Mouse (Mus musculus) bone marrow, adult 2 months (tissue): ENCODE measurements around the gene Spata45. TPM values are rescaled to one million over a fixed set of nuclear protein-coding genes. Genes with fewer than 3 reads are reported as not detected.

Experiments used
- H3K27ac ChIP-seq: fragments of 200-500 bp; 2 replicates; pipeline ENCODE4 v1.5.1; 2012; ENCODE audit warnings: low read depth, mild to moderate bottlenecking, control low read depth, inconsistent platforms, low read length; ENCODE audit not compliant: control insufficient read depth, poor library complexity, insufficient read depth
- H3K4me1 ChIP-seq: fragments of 200-500 bp; 2 replicates; pipeline ENCODE4 v1.6.1; 2011; ENCODE audit warnings: low read length; ENCODE audit not compliant: control insufficient read depth, insufficient read depth
- H3K4me3 ChIP-seq: fragments of 200-500 bp; replicated peaks from 2 replicates; pipeline ENCODE3; 2011; ENCODE audit warnings: mild to moderate bottlenecking, low read depth, low read length, control low read depth; ENCODE audit not compliant: control insufficient read depth
- CTCF ChIP-seq: fragments of 200-500 bp; IDR thresholded peaks from 2 replicates; pipeline ENCODE4 v1.5.1; 2011; ENCODE audit warnings: low read length, control low read depth; ENCODE audit not compliant: control insufficient read depth, insufficient read depth
- POLR2A ChIP-seq: fragments of 200-500 bp; IDR thresholded peaks from 2 replicates; pipeline ENCODE4 v1.6.1; 2011; ENCODE audit warnings: low read depth, mild to moderate bottlenecking, control low read depth, low read length, borderline replicate concordance; ENCODE audit not compliant: control insufficient read depth
- WGBS: fragments of 180-500 bp; shearing (Covaris S2); methylation state at CpG from one replicate; pipeline ENCODE4 v1.1.7; 2018; 5-methylcytosine and 5-hydroxymethylcytosine counted together
- polyA plus RNA-seq: library from polyadenylated mRNA; stranded (reverse); fragments of >200 nt; gene quantifications from 2 replicates; pipeline ENCODE4 v1.2.4, GENCODE M21; 2011; ENCODE audit warnings: low replicate concordance; ENCODE audit not compliant: missing spikeins, insufficient read depth, insufficient read length

Spata45 gene
- polyA plus RNA-seq, 1 experiment = not detected

GRCm38 (mm10) chr1:191065188-191065587, 28.7 kb downstream of the Spata45 start:
- Histone ChIP-seq H3K4me3 (no peak overlapping the region), H3K27ac (no peak overlapping the region), H3K4me1 (peaks cover 1% of the 10 kb centered on the region; the same call in 1 of the 2 replicates)
- no peak for TF ChIP-seq POLR2A
- WGBS = 65% methylated on average over 4 of the region's 4 CpGs

- TF ChIP-seq CTCF (no peak), POLR2A (no peak)
- H3K27ac ChIP-seq = no peak overlapping the region
- H3K4me1 ChIP-seq = peaks cover 6% of the 10 kb centered on the region; the same call in 1 of the 2 replicates
- 86% methylated on average over 5 of the region's 5 CpGs for WGBS
- no peak overlapping the region for H3K4me3 ChIP-seq
Measured at GRCm38 (mm10) chr1:191068377-191068776, 31.9 kb downstream of the Spata45 start.

GRCm38 (mm10) chr1:191070259-191070658, 33.8 kb downstream of the Spata45 start:
- Histone ChIP-seq H3K4me1 (peaks cover 6% of the 10 kb centered on the region; the same call in 1 of the 2 replicates), H3K27ac (no peak overlapping the region), H3K4me3 (no peak overlapping the region)
- WGBS = 86% methylated on average over 4 of the region's 4 CpGs
- TF ChIP-seq CTCF (no peak), POLR2A (no peak)

GRCm38 (mm10) chr1:191071613-191072012, 35.2 kb downstream of the Spata45 start:
- Histone ChIP-seq H3K4me3 (no peak overlapping the region), H3K4me1 (peaks cover 6% of the 10 kb centered on the region; the same call in 1 of the 2 replicates), H3K27ac (no peak overlapping the region)
- TF ChIP-seq CTCF = no peak
- no peak for TF ChIP-seq POLR2A
- WGBS = 78% methylated on average over 6 of the region's 6 CpGs

GRCm38 (mm10) chr1:191072329-191072913, 36.0 kb downstream of the Spata45 start:
- WGBS = 85% methylated on average over 16 of the region's 16 CpGs
- no peak for TF ChIP-seq CTCF
- TF ChIP-seq POLR2A = no peak
- Histone ChIP-seq H3K27ac (peak overlapping the region; percentile 39), H3K4me1 (peaks cover 6% of the 10 kb centered on the region; the same call in 1 of the 2 replicates), H3K4me3 (no peak overlapping the region)

GRCm38 (mm10) chr1:191073001-191073400, 36.6 kb downstream of the Spata45 start:
- TF ChIP-seq CTCF (no peak), POLR2A (no peak)
- Histone ChIP-seq H3K4me1 (peaks cover 6% of the 10 kb centered on the region; the same call in 1 of the 2 replicates), H3K27ac (peak overlapping the region; percentile 39), H3K4me3 (no peak overlapping the region)
- 27% methylated on average over 6 of the region's 6 CpGs for WGBS

GRCm38 (mm10) chr1:191073486-191073885, 37.0 kb downstream of the Spata45 start:
- no peak for TF ChIP-seq CTCF
- TF ChIP-seq POLR2A = no peak
- no peak overlapping the region for H3K27ac ChIP-seq

GRCm38 (mm10) chr1:191075199-191075883, 38.9 kb downstream of the Spata45 start:
- H3K4me1 ChIP-seq = peaks cover 6% of the 10 kb centered on the region; the same call in 1 of the 2 replicates
- no peak overlapping the region for H3K27ac ChIP-seq
- WGBS = 43% methylated on average over 10 of the region's 10 CpGs
- TF ChIP-seq POLR2A = no peak
- peak; percentile 35; the same call in 1 of the 2 replicates for TF ChIP-seq CTCF
- H3K4me3 ChIP-seq = no peak overlapping the region

More at GRCm38 (mm10) chr1:191073486-191073885, 37.0 kb downstream of the Spata45 start:
- Histone ChIP-seq H3K4me1 (peaks cover 6% of the 10 kb centered on the region; the same call in 1 of the 2 replicates), H3K4me3 (no peak overlapping the region)
- 48% methylated on average over 4 of the region's 4 CpGs for WGBS
